Mouse (Mus musculus): ENCODE data around the gene Col18a1.

Gene Col18a1

DNA sequence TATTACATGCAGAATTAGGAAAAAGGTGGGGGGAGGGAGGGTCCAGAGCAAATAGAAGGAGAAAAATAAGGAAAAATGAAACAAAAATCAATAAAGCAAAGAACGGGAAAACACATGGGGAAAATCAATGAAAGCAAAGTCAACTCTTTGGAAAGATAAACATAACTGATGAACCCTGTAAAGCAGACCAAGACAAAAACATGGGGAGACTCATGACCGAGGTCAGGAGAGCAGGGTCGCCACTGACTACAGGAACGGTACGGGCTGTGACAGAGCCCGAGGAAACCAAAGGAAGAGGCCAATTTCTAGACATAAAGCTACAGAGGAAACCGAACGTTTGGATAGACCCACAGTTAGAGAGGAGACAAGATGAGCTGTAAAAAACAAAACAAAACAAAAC, 62.7 kb downstream of the Col18a1 start:
- DNase-seq: no peak

DNA sequence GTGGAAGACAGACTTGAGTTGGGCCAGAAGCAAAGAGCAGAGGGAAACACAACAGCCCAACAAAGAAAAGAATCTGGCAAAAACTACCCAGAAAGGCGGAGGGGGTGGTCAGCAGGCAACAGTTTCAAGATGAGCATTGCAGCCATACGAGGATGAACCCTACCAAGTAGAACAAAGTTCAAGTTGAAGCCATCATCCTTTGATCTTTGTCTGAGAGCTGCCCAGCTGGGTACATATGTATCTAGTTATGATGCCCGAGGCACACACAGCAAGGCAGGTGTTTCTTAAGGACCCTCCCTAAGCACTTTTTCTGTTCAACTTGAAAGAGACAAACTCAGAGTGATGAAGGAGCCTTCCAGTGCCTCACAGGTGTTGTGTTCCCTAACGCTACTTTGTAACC, 66.6 kb downstream of the Col18a1 start:
- no peak for DNase-seq

DNA sequence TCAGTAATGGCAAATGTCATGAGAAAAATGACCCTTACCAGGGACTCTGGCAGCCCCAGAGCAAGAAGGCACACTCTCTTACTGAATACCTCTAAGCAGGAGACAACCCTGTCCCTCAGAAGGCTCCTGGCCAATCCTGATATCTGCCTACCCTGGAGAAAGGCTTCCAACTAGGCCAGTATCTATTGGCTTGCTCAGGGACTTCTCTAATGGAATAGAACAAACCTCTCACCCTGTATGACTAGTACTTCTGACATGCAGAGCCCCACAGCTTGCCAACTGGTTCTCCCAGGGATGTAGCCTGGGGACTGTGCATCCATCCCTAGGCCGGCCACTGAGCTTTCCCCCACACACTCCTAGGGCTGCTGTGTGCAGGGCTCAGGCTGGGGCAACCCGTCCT, 67.7 kb downstream of the Col18a1 start:
- peak; percentile 95 for DNase-seq

DNA sequence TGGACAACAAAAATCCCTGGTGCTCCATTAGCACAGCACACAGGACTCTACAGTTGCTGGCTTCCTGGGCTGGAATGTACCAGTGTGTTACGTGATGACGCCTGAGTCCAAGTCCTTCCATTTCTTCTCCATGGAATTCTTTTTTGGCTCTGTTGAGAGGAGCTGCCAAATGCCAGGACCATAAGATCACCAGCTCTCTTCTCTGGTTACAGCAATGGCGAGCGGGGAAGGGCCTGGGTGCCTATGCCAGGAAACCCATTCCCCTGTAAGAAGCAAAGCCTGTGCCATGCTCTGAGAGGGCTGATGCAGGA, 68.5 kb downstream of the Col18a1 start:
- DNase-seq: no peak

DNA sequence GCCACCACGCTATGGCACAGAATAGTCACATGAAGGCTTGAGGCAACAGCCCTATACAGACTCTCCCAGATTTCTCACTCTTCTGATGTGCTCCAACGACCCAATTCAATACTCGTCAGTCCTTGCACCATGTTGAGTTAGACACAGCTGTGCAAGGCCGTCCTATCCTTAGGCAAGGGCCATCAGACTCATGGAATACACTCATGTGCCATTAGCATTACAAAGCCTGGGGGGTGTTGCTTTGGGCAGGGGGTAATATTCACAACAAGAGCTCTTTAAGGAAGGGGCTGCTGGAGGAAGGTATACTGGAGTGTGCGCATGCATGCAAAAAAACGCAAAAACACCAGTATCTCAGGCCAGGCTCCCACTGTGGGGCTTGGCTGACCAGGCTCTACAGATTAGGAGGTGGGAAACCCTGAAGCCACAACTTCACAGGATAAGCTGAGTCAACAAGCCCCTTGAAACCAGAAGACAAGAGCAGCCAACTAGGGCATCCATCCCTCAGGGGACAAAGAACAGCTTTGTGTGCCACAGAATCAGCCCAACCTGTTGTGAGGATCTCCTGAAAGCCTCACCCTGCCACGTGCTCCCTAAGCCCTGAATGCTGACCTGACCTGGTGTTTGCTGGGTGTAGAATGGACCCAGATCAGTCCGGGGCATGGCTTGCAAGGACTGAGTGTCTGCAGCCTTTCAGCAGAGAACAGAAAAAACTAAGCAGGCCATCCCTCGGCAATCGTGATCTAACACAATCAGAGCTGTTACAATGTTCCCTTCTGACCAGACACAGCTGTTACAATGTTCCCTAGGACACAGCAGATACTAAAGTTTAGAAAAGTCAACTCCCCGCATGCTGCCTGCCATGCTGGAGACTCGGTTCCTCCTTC, 69.1 kb downstream of the Col18a1 start:
- DNase-seq: no peak

DNA sequence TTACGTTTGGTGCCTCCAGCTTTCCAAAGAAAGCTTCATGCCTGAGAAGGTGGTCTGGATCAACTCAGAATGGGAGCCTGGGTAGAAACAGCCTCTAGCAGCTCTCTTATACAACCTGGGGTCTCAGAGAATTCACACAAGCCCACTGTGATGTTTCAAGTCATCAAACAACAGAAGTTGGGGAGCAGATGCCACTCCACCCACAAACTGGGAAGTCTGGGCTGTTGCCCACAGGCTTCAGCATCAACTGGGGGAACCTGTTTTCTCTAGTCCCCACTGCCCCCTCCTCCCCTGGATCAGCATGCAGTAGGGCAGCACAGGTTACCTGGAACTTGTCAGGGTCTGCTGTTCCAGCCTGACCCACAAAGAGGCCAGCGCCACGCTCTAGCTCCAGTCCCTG, 70.7 kb downstream of the Col18a1 start:
- DNase-seq: no peak

DNA sequence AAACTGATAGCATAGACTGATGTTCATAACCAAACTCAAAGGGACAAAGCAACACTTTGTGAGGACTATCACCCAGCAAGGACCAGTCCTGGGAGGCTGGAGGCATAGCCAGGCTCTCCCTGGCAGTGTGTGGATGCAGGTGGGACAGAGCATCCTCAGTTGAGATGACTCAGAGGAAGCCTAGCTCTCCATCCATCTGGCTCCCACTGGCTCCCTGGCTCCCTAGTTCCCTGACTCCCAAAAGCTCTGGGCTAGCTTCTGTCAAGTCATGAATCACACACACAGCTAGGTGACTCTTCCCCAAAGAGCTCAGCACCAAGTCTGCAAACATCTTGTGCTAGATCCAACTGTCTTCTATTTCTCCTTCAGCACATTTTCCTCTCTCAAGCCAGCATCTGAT, 72.5 kb downstream of the Col18a1 start:
- no peak for DNase-seq

DNA sequence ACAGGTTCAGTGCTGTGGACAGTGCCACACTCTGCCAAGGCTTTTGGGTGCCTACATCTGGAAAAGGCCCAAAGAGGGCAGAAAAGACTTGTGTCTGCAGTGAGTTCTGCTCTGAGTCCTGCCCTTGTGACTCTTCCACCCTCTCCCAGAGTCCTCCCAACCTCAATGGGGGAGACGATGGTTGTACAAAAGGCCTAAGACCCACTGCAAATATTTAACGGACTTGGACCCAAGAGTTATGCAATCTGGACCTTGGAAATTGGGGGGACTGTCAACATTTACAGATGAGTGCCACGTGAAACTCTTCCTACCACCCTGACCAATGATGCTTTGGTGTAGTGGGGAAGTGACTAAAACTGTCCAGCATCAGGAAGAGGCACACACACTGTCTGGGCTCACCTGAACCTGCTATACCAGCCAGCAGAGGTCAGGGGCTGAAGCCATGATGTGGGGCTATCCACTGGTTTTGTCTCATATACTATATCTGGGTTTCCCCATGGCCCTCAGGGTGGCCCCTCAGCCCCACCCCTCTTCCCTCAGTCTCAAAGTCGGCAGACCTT, 74.7 kb downstream of the Col18a1 start:
- no peak for DNase-seq

DNA sequence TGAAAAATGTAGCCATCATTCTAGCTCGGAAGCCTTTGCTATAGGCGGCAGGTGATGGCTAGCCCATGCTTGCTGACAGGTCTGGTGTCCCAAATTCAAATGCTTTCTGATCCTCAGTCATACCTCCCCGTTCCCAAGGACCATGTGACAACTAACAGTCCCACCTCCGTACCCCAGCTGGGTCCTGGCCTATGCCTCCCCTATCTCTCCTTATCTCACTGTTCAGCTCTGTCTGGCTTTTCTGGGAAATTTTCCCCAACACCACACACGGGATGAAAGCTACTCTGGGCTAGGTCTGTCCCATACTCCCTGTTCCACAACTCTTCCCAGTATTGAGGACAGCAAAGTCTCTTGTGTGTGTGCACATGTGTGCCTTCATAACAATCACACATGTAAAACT, 76.3 kb downstream of the Col18a1 start:
- no peak for DNase-seq

DNA sequence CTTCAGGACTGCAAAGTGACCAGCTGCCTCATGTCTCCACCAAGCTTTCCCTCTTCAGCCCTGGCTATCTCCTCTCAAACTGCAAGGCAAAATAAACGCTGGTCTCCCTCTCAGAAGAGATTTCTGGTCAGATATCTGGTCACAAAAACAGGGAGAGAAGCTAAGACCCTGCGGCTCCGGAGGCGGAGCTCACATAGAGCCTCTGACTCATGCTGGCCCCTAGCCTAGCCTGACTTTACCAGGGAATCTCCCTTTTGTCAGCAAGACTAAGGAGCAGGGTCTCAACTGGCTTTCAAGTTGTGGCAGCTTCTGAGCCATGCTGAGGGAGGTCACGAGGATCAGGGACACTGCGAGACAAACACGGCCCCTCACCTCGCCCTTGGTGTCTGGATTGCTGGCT, 77.0 kb downstream of the Col18a1 start:
- peak; percentile 93 for DNase-seq

DNA sequence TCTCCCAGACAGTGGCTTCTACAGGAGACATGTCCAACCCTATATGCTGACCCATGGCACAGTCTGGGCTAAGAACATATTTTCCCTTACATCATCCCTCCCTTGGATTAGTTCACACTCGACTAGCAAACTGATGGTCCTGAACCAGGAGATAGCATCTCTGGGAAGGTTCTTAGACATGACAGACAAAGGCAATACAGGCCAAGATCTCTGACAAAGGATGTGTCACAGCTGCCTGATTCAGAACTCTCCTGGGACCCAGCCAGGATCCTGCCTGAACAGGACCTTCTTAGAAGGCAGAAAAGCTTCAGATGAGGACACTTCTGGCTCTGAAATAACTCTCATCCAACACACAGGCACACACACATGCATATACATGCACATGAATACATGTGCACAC, 81.8 kb downstream of the Col18a1 start:
- no peak for DNase-seq

DNA sequence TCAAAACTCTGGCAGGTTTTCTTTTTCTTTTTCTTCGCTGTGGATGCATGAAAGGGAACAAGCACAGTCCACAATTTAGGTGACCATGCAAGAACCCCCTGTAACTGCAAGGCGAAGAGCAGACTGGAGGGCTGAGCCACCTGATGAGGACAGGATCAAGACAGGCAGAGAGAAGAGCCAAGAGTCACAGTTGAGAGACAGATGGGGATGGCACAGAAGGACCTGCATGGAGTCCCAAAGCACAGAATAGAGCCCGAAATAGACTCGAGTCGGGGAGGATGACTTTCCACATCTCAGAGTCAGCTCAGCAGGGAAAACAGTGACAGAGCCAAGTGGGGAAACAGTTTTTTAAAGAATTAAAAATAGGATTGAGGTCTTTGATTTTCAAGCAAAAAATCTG, 83.4 kb downstream of the Col18a1 start:
- no peak for DNase-seq

DNA sequence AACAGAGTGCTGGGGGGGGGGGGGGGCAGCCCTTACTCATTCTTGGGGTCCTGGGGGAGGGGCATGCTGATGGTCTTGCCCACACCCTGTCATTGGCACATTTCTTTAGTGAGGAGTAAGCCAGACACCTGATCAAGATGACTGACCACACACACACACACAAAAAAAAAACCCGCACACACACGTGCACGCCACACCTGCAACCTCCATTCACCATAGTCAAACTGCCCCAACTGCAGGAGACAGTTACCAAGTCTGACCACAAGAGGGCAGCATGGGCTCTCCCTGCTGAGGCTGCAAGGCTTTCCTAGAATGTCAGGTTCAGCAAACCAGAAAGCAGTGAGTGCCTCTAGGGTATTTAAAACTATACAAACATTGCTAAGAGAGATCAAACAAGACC, 83.9 kb downstream of the Col18a1 start:
- DNase-seq: no peak

DNA sequence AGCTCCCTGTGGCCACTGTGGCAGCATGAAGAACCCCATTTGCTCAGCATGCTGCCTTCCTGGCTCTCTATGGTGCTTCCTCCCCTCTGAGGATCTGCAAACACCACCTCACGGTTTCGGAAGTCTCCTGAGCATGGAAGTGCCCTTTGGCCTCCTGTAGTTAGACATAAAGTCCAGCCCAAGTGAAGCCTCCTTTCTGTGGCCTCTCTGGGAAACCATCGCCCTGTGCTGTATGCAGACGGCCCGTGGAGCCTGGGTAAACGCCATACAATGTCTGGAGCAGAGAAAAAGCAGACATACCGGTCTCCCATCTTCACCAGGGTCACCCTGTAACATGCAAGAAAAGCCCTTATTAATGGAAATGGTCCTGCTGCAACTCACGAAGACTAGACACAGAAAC, 87.4 kb downstream of the Col18a1 start:
- DNase-seq: no peak

DNA sequence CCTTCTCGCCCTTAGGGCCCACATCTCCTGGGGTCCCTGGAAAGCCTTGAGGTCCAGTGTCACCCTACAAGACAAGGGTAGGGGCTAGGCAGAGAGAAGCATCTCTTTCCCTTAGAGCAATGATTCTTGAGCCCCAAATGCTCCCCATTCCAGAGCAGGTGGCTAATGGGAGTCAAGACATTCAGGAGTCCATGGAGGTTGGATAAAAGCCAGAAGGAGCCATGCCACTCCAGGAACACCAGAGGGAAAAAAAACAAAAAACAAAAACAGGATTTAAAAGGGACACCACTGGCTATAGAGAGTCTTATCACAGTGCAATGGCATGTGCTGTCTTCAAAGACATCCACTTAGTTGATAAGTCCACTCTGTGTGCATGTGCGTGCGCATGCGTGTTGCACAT, 87.9 kb downstream of the Col18a1 start:
- no peak for DNase-seq

DNA sequence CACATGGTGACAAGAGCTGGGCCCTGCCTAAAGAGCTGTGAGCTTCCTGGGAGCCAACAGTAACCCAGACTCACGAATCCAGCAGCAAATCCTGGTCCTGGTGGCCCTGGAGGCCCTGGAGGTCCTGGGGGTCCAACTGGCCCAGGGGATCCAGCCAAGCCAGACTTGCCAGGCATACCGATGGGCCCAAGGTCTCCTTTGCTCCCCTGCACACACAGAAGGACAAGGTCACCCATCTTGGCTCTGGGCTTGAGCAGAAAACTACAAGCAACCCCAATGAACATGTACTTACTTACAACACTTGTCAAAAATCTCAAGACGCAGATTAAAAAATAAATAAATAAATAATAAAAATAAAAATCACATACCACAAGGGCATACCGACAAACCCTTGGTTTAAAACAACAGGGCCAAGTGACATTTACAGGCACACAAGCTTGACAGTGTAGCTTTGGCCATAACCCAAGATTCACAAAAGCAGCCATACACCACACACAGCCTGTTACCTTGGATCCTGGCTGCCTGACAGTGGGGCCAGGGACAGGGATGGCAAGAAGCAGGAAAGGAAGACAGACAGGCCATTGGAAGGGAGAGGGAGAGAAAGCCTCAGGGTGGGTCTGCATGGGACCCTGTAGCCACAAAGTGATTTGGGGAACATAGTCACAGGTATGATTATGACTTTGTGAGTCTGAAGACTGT, 91.9 kb downstream of the Col18a1 start:
- DNase-seq: no peak

DNA sequence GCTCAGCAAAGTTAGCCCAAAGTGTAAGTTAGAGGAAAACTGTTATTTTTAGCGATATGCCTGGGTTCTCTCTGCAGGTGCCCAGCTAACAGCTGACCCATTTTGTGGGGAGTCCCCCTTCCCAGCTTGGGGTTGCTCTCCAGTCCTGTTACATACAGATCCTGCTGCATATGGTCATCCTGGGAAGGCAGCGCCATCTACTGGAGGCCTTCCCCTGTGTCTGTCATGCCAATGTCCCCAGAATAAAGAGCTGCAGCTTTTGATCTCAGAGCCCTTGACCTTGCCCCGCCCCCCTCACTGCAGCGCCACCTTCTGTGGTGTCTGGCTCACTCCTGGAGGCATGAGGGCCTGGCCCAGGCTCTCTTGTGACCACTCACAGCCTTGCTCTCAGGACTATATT, 96.3 kb downstream of the Col18a1 start:
- DNase-seq: no peak

DNA sequence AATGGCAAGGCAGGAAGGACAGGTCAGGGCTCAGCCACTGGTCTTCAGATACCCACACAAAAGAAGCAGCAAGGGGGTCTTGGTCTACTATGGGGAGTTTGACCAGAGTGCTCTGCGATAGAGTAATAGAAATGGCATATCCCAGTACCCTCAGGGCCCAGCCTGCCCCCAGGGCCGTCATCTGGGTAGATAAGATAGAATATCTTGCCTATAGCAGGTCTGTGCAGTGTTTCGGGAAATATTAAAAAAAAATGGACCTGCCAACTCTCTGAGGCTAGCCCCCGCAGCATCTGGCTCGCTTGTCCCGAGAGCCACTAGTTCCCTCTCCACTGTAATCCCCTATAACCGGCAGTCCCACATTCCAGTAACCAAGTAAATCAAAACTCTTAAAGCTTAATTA, 97.9 kb downstream of the Col18a1 start:
- DNase-seq: no peak

DNA sequence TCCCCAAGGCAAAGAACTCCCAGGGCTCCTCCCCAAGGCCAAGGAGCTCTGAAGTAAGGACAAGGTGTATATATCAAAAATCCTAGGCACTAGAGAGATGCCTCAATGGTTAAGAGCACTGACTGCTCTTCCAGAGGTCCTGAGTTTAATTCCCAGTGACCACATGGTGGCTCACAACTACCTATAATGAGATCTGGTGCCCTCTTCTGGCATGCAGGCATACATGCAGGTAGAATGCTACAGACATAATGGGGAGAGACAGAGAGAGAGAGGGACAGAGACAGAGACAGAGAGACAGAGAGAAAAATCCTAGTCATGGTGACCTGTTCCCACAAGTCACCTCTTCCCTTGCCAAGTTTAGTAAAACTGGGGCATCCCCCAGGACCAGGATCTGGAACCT, 101.7 kb downstream of the Col18a1 start:
- DNase-seq: no peak

DNA sequence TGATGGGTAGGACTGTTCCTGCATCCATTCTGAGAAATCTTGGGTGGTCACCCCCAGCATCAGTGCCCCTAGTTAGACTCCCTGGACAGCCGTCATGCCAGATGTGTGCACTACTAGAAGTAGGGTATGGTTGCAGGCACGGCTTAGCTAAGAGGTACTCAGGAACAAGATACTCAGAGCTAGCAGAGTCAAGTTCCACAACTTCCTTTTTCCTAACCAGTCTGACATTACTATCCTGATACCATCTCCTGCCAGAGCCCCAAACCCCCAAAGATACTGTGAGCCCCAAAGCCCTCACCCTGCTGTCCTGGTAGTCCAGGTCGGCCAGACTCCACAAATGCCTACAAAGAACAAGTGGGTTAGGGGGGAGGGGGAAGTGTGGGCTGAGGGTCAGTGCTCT, 102.1 kb downstream of the Col18a1 start:
- DNase-seq: no peak

DNA sequence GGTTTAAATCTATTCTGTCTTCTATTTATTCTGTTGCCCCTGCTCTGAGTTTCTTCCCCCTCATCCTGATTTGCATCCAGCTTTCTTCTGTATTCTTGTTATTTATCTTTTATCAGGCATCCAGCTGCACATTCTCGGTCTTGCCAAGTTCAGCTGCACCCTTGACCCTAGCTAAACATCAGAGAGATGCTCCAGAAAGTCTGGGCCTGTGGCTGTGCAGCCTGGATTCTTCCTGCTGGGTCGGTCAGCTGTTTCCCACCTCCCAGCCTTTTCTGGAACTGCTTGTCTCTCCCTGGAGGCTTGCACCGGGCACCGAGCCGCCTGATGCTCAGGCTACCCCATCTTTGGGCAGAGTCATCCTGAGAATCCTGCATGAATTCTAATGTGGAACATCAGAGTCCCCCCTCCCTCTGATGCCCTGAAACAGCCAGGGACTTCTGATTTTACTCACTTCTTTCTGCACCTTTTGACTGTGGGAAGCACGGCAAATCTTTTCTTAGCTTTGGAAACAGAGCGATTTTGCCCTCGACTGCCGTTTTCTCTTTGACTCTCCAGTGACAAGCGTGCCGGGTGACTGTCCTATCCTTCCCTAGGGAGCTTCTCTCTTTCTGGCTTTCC, 103.8 kb downstream of the Col18a1 start:
- DNase-seq: peak; percentile 92

DNA sequence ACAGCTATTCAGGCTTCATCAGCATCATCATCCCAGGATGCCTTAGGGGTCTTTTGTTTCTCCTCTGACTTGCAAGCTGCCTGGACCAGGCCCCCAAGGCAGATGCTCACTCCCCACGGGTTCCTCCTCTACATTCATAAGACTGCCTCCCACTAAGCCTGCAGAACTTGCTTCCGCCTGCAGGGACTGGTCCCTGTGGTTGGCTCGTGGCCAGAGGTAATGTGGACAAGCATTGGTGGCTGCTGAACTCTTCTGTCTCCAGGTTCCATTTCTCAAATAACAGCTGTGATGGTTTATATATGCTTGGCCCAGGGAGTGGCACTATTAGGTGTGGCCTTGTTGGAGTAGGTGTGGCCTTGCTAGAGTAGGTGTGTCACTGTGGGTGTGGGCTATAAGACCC, 104.9 kb downstream of the Col18a1 start:
- no peak for DNase-seq

DNA sequence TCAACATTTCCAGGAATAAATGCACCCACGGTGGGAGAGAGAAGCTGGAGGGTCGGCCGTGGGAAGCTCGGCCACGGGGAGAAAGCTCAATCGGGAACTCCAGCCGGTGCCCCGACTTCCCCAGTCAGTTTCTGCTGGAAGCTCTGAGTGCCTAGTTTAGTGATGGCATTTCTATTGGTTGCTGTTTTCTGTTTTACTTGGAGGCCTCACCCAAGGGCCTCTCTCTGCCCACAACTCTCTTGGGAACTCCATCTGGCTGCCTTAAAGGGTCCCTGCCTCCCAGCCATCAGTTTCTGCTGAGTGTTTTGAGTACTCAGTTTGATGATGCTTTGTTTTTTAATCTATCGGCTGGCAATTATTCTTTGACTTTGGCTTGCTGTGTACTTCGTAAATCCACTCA, 109.6 kb downstream of the Col18a1 start:
- no peak for DNase-seq

DNA sequence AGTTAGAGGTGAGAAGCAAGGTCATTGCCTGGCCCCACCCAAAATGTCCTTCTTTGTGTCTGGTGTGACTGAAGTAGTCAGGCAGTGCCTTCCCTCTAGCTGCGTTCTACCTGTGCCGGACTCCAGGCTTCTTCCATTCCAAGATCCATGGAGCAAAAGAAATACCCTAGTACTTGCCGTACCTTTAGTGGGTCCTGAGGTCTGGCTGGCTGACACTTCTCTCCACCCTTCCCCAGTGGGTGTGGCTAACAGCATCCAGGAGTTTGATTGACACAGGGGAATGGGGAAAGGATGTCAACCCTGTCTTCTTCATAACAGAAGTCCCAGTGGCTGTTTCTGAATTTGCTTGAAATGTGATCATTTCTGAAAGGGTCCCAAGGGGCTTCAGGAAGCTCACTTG, 117.7 kb downstream of the Col18a1 start:
- DNase-seq: no peak

Data from heart, adult 11 months (tissue).